Mouse (Mus musculus) stomach, embryonic 15.5 days (tissue): Measurements from ENCODE around the gene Inka1. TPM values are rescaled to one million over a fixed set of nuclear protein-coding genes. Genes with fewer than 3 reads are reported as not detected.

Experiments used
- ATAC-seq: fragments of 200-750 bp; cut with Nextera tagmentation; 2 replicates; pipeline ENCODE4 v1.8.0; 2017; ENCODE audit warnings: low read depth, moderate number of reproducible peaks, moderate TSS enrichment; ENCODE audit not compliant: insufficient read depth, low FRiP score
- H3K27ac ChIP-seq: fragments of 300-500 bp; sonication (generic); 2 replicates; pipeline ENCODE4 v1.5.1; 2015; ENCODE audit warnings: mild to moderate bottlenecking, inconsistent platforms
- H3K27me3 ChIP-seq: fragments of 300-500 bp; sonication (generic); replicated peaks from 2 replicates; pipeline ENCODE4 v1.6.1; 2015; ENCODE audit warnings: inconsistent platforms
- H3K36me3 ChIP-seq: fragments of 300-500 bp; sonication (generic); 2 replicates; pipeline ENCODE4 v1.6.1; 2015; ENCODE audit warnings: inconsistent platforms
- H3K4me1 ChIP-seq: fragments of 300-500 bp; sonication (generic); 2 replicates; pipeline ENCODE4 v1.6.1; 2015; ENCODE audit warnings: inconsistent platforms
- H3K4me2 ChIP-seq: fragments of 300-500 bp; sonication (generic); 2 replicates; pipeline ENCODE4 v1.6.1; 2015; ENCODE audit warnings: mild to moderate bottlenecking, inconsistent platforms
- H3K4me3 ChIP-seq: fragments of 300-500 bp; sonication (generic); replicated peaks from 2 replicates; pipeline ENCODE4 v1.5.1; 2015; ENCODE audit warnings: inconsistent platforms
- H3K9ac ChIP-seq: fragments of 300-500 bp; sonication (generic); 2 replicates; pipeline ENCODE4 v1.6.1; 2015; ENCODE audit warnings: inconsistent platforms
- H3K9me3 ChIP-seq: fragments of 300-500 bp; sonication (generic); 2 replicates; pipeline ENCODE4 v1.6.1; 2016; ENCODE audit warnings: inconsistent platforms
- WGBS: fragments of 180-500 bp; shearing (Covaris S2); methylation state at CpG from one replicate; pipeline ENCODE4 v1.1.7; 2015; 5-methylcytosine and 5-hydroxymethylcytosine counted together
- polyA plus RNA-seq: library from polyadenylated mRNA; unstranded; fragments of >200 nt; fragmentation: Nextera tagmentation; extraction: Ambion mirVana; gene quantifications from 2 replicates; pipeline ENCODE4 v1.2.1, GENCODE M21; 2015

The Inka1 gene
- polyA plus RNA-seq, 1 experiment from 2014 or later: 54.7 TPM

DNA sequence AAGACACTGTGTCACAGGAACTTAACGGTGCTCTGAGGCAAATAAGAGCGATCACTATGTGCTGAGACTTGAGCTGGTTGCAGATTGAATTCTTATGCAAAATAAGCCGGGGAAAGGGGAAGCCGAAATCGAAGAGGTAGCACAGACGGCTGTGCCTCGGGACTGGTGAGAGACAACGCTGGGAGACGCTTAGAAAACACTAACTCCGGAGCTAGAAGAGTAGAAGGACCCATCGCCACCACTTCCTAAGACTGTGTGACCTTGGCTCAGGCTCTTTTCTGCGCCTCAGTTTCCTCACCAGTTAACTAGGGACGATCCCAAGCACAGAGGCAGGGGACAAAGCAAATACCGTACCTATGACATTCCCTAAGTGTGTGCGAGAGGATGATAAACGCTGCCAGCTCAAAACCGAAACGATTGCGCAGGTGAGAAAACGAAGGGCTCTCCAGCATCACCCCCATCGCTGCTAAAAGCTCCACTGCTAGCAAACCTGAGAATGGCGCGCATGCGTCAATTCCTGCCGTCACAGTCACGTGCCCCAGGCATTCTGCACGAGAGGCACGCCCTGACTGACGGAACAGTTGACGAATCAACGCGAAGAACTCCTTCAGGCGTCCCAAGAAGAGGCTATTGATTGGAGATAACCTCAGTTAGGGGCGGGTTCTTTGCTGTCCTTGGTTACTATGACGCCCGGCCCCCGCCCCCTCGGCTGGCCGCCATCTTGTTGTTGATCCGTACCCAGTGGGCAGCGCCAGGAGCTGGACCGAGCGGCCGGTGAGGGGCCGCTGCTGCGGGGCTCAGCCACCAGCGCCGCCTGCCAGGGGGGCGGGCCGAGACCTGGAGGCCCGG lies 16.5 kb upstream of the Inka1 start, which contains the start of gene Ip6k1:
Gene Ip6k1, plus strand, starts transcription at position 580 of the 849 bp plus-strand sequence.
- H3K4me1 ChIP-seq: 0 out of 2 replicates have a peak, but pooled peaks cover 7% of the 10 kb centered on the region

DNA sequence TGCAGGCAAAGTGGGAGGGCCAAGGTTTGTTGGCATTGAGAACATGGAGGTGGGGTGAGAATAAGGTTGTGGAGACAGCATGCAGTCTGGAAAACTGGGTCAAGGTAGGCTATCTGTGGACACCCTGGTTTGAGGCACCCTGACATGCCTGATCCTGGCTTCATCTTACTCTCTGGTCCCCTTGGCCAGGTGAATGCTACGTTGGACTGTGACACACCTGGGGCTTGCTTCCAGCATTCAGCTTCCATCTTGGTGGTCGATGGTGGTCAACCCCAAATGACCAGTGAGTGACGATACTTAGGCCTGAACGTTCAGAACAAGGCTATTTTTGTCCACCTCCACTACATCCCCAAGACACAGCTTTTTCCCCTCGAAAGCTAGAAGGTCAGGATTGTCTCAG lies 10.4 kb upstream of the Inka1 start, which contains the start of gene Gm20662:
Gene Gm20662, plus strand, starts transcription at position 301 of the 400 bp plus-strand sequence.
- H3K9ac ChIP-seq: no peak within 1 kb of the TSS
- no peak for ATAC-seq
- no peaks in the 10 kb centered on the region for H3K4me1 ChIP-seq
- H3K36me3 ChIP-seq: no peaks in the 10 kb centered on the region
- H3K9me3 ChIP-seq: no peaks in the 10 kb centered on the region
- no peak within 1 kb of the TSS for H3K4me3 ChIP-seq
- no peak within 1 kb of the TSS for H3K4me2 ChIP-seq
- H3K27me3 ChIP-seq: no peaks in the 10 kb centered on the region
- H3K27ac ChIP-seq: no peak within 1 kb of the TSS
- WGBS: 90% methylated on average over 5 of the region's 5 CpGs

More for the DNA sequence above, 16.5 kb upstream of the Inka1 start, which contains the start of gene Ip6k1:
- Histone ChIP-seq H3K9me3 (no peaks in the 10 kb centered on the region), H3K36me3 (no peaks in the 10 kb centered on the region), H3K27ac (peak within 1 kb of the TSS; percentile 94), H3K27me3 (no peaks in the 10 kb centered on the region), H3K4me3 (peak within 1 kb of the TSS; percentile 100), H3K4me2 (peak within 1 kb of the TSS; percentile 85), H3K9ac (peak within 1 kb of the TSS; percentile 96)
- WGBS: under 1% methylated on average over 51 of the region's 51 CpGs
- peak; percentile 98 for ATAC-seq

GRCm38 (mm10) chr9:107995513-107995912 lies 9.8 kb upstream of the Inka1 start:
- Histone ChIP-seq H3K27me3 (no peaks in the 10 kb centered on the region), H3K27ac (no peak overlapping the region), H3K36me3 (no peaks in the 10 kb centered on the region), H3K4me3 (no peak overlapping the region), H3K4me2 (no peak overlapping the region), H3K4me1 (no peaks in the 10 kb centered on the region), H3K9ac (no peak overlapping the region), H3K9me3 (no peaks in the 10 kb centered on the region)
- no peak for ATAC-seq
- 90% methylated on average over 21 of the region's 21 CpGs for WGBS

GRCm38 (mm10) chr9:107994464-107994863 lies 8.8 kb upstream of the Inka1 start:
- no peak overlapping the region for H3K27ac ChIP-seq
- H3K4me3 ChIP-seq: no peak overlapping the region
- H3K36me3 ChIP-seq: no peaks in the 10 kb centered on the region
- ATAC-seq: no peak
- H3K4me2 ChIP-seq: no peak overlapping the region
- WGBS: 40% methylated on average over 2 of the region's 2 CpGs
- H3K27me3 ChIP-seq: no peaks in the 10 kb centered on the region
- H3K4me1 ChIP-seq: no peaks in the 10 kb centered on the region
- no peaks in the 10 kb centered on the region for H3K9me3 ChIP-seq
- no peak overlapping the region for H3K9ac ChIP-seq

DNA sequence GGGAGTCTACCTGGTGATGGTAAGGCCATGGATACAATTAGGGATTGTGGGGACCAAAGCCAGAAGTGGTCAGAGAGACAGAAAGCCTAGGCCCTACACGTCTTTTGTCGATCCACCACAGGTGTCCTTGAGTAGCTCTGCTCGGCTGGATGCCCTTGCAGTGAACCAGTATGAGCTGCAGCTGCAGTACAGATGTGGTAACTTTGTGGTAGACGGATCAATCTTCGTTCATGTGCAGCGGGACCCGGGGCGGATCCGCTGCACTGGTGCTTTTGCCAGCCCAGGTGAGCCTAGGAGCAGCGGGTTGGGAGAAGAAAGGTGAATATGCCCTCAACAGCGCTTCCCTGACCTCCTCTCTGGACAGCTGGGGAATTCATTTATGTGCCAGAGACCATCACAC lies 7.3 kb upstream of the Inka1 start:
- H3K4me2 ChIP-seq: no peak overlapping the region
- H3K4me1 ChIP-seq: no peaks in the 10 kb centered on the region
- H3K9ac ChIP-seq: no peak overlapping the region
- H3K27me3 ChIP-seq: no peaks in the 10 kb centered on the region
- no peaks in the 10 kb centered on the region for H3K9me3 ChIP-seq
- H3K36me3 ChIP-seq: no peaks in the 10 kb centered on the region
- 88% methylated on average over 11 of the region's 11 CpGs for WGBS
- no peak overlapping the region for H3K4me3 ChIP-seq
- H3K27ac ChIP-seq: no peak overlapping the region
- no peak for ATAC-seq

DNA sequence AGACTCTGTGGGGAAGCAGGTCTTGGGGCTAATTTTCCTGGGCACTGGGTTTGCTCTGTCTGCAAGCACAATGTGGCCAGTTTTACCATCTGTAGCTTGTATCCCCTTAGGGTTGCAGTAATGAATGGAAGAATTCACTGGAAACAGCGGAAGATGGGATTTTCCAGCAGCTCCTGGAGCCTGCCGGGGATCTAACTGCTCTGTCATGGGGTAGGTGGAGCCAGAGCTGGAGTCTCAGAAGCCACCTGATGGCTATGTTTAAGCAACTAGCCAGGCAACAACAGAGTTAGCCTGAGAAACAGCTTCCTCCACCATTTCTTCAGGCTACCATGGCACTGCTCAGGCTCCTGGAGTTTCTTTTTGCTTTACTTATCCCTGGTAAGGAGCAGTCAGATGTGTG lies 6.5 kb upstream of the Inka1 start, which contains the start of gene Cdhr4:
Gene Cdhr4, plus strand, starts transcription at position 301 of the 400 bp plus-strand sequence.
- Histone ChIP-seq H3K4me2 (no peak within 1 kb of the TSS), H3K4me1 (0 out of 2 replicates have a peak, but pooled peaks cover 2% of the 10 kb centered on the region), H3K9me3 (no peaks in the 10 kb centered on the region), H3K36me3 (no peaks in the 10 kb centered on the region), H3K27ac (no peak within 1 kb of the TSS), H3K4me3 (no peak within 1 kb of the TSS), H3K27me3 (no peaks in the 10 kb centered on the region), H3K9ac (no peak within 1 kb of the TSS)
- no peak for ATAC-seq
- WGBS: 66% methylated on average over 2 of the region's 2 CpGs

- WGBS: 72% methylated on average over 3 of the region's 3 CpGs
- Histone ChIP-seq H3K9me3 (no peaks in the 10 kb centered on the region), H3K9ac (no peak overlapping the region), H3K4me1 (peaks cover 21% of the 10 kb centered on the region), H3K27ac (no peak overlapping the region), H3K4me3 (no peak overlapping the region), H3K36me3 (no peaks in the 10 kb centered on the region), H3K4me2 (no peak overlapping the region), H3K27me3 (no peaks in the 10 kb centered on the region)
- ATAC-seq: no peak
Observed at GRCm38 (mm10) chr9:107987950-107988349, 2.3 kb upstream of the Inka1 start.

- Histone ChIP-seq H3K27ac (peak overlapping the region; percentile 100), H3K4me1 (peaks cover 31% of the 10 kb centered on the region), H3K9me3 (no peaks in the 10 kb centered on the region), H3K27me3 (no peaks in the 10 kb centered on the region), H3K36me3 (no peaks in the 10 kb centered on the region), H3K9ac (no peak overlapping the region), H3K4me2 (peak overlapping the region; percentile 81), H3K4me3 (peak overlapping the region; percentile 77)
- WGBS: 3% methylated on average over 18 of the region's 18 CpGs
- peak; percentile 20; the same call in 1 of the 2 replicates for ATAC-seq
Observed at GRCm38 (mm10) chr9:107986376-107986775, 697 bp upstream of the Inka1 start.

- no peaks in the 10 kb centered on the region for H3K36me3 ChIP-seq
- H3K4me3 ChIP-seq: peak overlapping the region; percentile 77
- 39% methylated on average over 9 of the region's 9 CpGs for WGBS
- peaks cover 41% of the 10 kb centered on the region for H3K4me1 ChIP-seq
- ATAC-seq: no peak
- no peaks in the 10 kb centered on the region for H3K9me3 ChIP-seq
- H3K27me3 ChIP-seq: no peaks in the 10 kb centered on the region
- peak overlapping the region; percentile 81 for H3K4me2 ChIP-seq
- peak overlapping the region; percentile 65; the same call in 1 of the 2 replicates for H3K9ac ChIP-seq
- H3K27ac ChIP-seq: peak overlapping the region; percentile 100
Observed at GRCm38 (mm10) chr9:107984754-107985055, 974 bp downstream of the Inka1 start.

GRCm38 (mm10) chr9:107984052-107984753 lies 1.5 kb downstream of the Inka1 start:
- 40% methylated on average over 19 of the region's 19 CpGs for WGBS

DNA sequence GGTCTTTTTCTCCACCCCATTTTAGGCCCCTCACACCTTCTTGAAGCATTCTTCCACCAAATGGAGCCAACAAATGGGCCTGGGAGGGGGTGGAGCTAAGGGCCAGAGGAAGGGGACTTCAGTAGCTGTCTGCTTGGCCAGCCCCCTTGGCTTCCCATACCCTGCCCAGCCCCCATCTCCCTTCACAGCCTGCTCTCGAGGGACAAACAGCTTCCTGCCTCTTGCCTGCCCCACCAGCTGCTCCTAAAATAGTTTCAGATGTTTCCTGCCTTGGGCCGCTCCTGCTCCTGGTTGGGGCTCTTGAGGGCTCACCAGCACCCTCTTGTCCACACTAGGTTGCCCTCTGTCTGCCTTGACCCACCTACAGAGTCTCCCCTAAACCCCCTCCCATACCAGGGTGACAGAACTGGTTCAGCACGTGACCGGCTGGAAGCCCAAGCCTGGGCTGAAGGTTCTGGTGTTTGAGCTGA lies 2.2 kb downstream of the Inka1 start:
- 13% methylated on average over 4 of the region's 4 CpGs for WGBS
- H3K27me3 ChIP-seq: no peaks in the 10 kb centered on the region
- peak overlapping the region; percentile 100 for H3K27ac ChIP-seq
- peak; percentile 44 for ATAC-seq
- peaks cover 41% of the 10 kb centered on the region for H3K4me1 ChIP-seq
- H3K36me3 ChIP-seq: no peaks in the 10 kb centered on the region
- no peaks in the 10 kb centered on the region for H3K9me3 ChIP-seq
- H3K4me2 ChIP-seq: peak overlapping the region; percentile 81
- peak overlapping the region; percentile 77 for H3K4me3 ChIP-seq
- H3K9ac ChIP-seq: peak overlapping the region; percentile 65; the same call in 1 of the 2 replicates

More at GRCm38 (mm10) chr9:107984052-107984753, 1.5 kb downstream of the Inka1 start:
- H3K9ac ChIP-seq: peak overlapping the region; percentile 65; the same call in 1 of the 2 replicates
- H3K27me3 ChIP-seq: no peaks in the 10 kb centered on the region
- peaks cover 41% of the 10 kb centered on the region for H3K4me1 ChIP-seq
- peak overlapping the region; percentile 100 for H3K27ac ChIP-seq
- no peaks in the 10 kb centered on the region for H3K36me3 ChIP-seq
- H3K9me3 ChIP-seq: no peaks in the 10 kb centered on the region
- ATAC-seq: no peak
- H3K4me2 ChIP-seq: peak overlapping the region; percentile 81
- peak overlapping the region; percentile 77 for H3K4me3 ChIP-seq
